Mouse (Mus musculus): Measurements from ENCODE around the gene Iqgap1. TPM values are rescaled to one million over a fixed set of nuclear protein-coding genes. Genes with fewer than 3 reads are reported as not detected.

The Iqgap1 gene
- polyA plus RNA-seq, 1 experiment from 2014 or later, result 52.9 TPM

DNA sequence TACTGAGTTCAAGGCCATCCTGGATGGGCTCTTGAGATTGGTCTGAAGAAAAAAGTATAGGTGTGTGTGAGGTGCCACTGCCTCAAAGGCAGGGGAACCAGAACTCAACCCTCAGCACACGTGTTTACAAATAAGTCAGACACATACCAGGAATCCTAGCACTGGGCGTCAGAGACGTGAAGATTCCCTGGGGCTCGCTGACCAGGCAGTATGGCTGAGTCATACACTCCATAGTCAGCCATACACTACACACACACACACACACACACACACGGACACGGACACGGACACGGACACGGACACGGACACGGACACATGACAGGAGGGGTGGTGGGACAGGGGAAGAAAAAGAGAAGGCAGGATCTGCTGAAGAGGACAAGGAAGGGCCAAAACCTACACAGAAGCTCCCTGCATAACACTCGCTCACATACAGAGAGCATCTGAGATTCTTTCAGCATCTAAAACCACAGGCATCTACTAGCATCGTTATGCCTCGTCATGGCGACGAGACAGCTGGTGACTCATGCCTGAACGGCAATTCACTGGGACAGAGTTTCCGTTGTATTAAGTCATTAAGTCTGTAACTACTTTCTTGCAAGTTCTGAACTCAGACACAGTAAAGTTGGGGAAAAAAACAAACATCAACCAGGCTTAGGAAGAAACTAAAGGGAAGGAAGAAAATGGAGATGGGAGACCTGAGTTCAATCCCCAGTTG lies 2.5 kb upstream of the Iqgap1 start:
- WGBS, result 62% methylated on average over 18 of the region's 18 CpGs
- H3K27me3 ChIP-seq, result no peaks in the 10 kb centered on the region

GRCm38 (mm10) chr7:80823875-80824682 lies 1.7 kb downstream of the Iqgap1 start:
- H3K4me3 ChIP-seq, result no peak overlapping the region
- H3K36me3 ChIP-seq, result no peaks in the 10 kb centered on the region
- H3K27me3 ChIP-seq, result no peaks in the 10 kb centered on the region
- ATAC-seq (ENCODE audit: low FRiP score, low read depth), result no peak
- peak overlapping the region; percentile 22; the same call in 1 of the 2 replicates for H3K27ac ChIP-seq
- H3K4me1 ChIP-seq, result peaks cover 10% of the 10 kb centered on the region
- H3K9ac ChIP-seq, result no peak overlapping the region
- no peak overlapping the region for H3K4me2 ChIP-seq (replicated peaks)
- WGBS, result 57% methylated on average over 11 of the region's 11 CpGs
- H3K9me3 ChIP-seq, result no peaks in the 10 kb centered on the region

More for the DNA sequence above, 2.5 kb upstream of the Iqgap1 start:
- Histone ChIP-seq H3K36me3 (no peaks in the 10 kb centered on the region), H3K9ac (no peak overlapping the region), H3K4me3 (no peak overlapping the region), H3K4me1 (peaks cover 19% of the 10 kb centered on the region), H3K27ac (no peak overlapping the region), H3K9me3 (no peaks in the 10 kb centered on the region), H3K4me2 (replicated peaks) (no peak overlapping the region)
- ATAC-seq (ENCODE audit: low FRiP score, low read depth), result no peak

DNA sequence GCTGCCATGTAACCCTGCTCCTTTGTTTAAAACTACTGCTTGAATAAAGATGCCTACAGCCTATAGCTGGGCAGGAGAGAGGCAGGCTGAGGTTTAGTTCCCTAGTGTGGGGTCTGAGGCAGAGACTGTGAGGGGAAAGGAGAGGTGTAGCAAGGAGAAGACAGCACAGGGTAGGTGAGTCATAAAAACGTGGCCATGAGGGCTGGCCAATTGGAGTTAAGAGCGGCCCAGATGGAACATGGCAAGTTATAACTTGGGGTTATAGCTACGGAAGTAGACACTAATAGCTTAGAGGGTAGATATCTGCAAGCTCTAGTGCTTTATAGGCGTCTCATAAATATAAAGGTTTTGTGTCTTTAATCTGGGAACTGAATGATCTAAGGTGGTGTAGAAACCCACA lies 2.5 kb downstream of the Iqgap1 start:
- H3K9me3 ChIP-seq, result no peaks in the 10 kb centered on the region
- no peak overlapping the region for H3K4me3 ChIP-seq
- no peak for ATAC-seq (ENCODE audit: low FRiP score, low read depth)
- H3K4me1 ChIP-seq, result peaks cover 10% of the 10 kb centered on the region
- H3K9ac ChIP-seq, result no peak overlapping the region
- H3K27ac ChIP-seq, result no peak overlapping the region
- no peaks in the 10 kb centered on the region for H3K27me3 ChIP-seq
- 68% methylated on average over 4 of the region's 4 CpGs for WGBS
- H3K36me3 ChIP-seq, result no peaks in the 10 kb centered on the region
- no peak overlapping the region for H3K4me2 ChIP-seq (replicated peaks)

- no peak overlapping the region for H3K27ac ChIP-seq
- H3K36me3 ChIP-seq, result no peaks in the 10 kb centered on the region
- ATAC-seq (ENCODE audit: low FRiP score, low read depth), result no peak
- H3K4me1 ChIP-seq, result peaks cover 5% of the 10 kb centered on the region
- H3K9me3 ChIP-seq, result no peaks in the 10 kb centered on the region
- H3K27me3 ChIP-seq, result no peaks in the 10 kb centered on the region
- 61% methylated on average over 4 of the region's 4 CpGs for WGBS
- H3K4me3 ChIP-seq, result no peak overlapping the region
- no peak overlapping the region for H3K4me2 ChIP-seq (replicated peaks)
- H3K9ac ChIP-seq, result no peak overlapping the region
Observed at GRCm38 (mm10) chr7:80820838-80821237, 4.9 kb downstream of the Iqgap1 start.

GRCm38 (mm10) chr7:80816641-80817040 lies 9.1 kb downstream of the Iqgap1 start:
- no peaks in the 10 kb centered on the region for H3K27me3 ChIP-seq
- ATAC-seq (ENCODE audit: low FRiP score, low read depth), result no peak
- H3K9me3 ChIP-seq, result no peaks in the 10 kb centered on the region
- WGBS, result 57% methylated on average over 5 of the region's 5 CpGs
- no peak overlapping the region for H3K4me3 ChIP-seq
- H3K4me2 ChIP-seq (replicated peaks), result no peak overlapping the region
- H3K27ac ChIP-seq, result no peak overlapping the region
- no peak overlapping the region for H3K9ac ChIP-seq
- H3K4me1 ChIP-seq, result no peaks in the 10 kb centered on the region
- H3K36me3 ChIP-seq, result no peaks in the 10 kb centered on the region

DNA sequence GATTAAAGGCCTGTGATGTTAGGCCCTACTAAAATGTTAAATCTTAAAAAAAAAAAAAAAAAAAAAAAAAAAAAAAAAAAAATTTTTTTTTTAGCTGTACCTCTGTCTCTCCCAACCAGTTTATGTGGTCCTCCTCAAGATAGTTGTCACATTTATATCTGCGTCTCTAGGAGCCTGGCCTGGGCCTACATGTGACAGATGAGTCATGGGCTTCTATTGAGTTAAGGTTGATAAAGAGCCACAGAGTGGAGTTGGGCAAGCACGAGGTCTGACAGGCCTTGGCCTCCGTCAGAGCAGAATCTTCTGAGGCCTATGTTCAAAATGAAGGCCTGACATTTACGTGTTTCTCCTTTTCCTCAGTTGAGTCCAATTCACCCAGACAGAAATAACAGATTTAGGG lies 12.4 kb downstream of the Iqgap1 start:
- WGBS, result 88% methylated on average over 4 of the region's 4 CpGs
- no peak for ATAC-seq (ENCODE audit: low FRiP score, low read depth)
- Histone ChIP-seq H3K27me3 (no peaks in the 10 kb centered on the region), H3K4me3 (no peak overlapping the region), H3K36me3 (no peaks in the 10 kb centered on the region), H3K27ac (no peak overlapping the region), H3K4me2 (replicated peaks) (no peak overlapping the region), H3K9ac (no peak overlapping the region), H3K4me1 (no peaks in the 10 kb centered on the region), H3K9me3 (no peaks in the 10 kb centered on the region)

DNA sequence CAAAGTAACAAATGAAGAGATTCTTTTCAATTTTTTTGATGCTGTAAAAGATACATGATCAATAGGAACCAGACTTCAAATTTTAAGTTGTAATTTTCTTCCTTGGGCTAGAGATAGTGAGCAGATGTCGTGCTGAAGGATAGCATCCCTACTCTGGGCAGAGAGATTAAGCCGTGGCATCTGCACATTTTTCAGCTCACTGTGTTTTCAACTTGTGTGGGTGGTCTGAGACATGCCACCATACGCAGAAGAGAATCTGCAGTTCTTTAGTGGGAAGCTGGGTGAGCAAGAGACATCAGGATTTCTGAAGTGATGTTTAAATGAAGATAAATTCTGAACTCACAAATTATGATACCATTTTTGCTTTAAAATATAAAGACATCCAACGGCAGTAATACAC lies 19.4 kb downstream of the Iqgap1 start:
- no peak for ATAC-seq (ENCODE audit: low FRiP score, low read depth)
- Histone ChIP-seq H3K4me3 (no peak overlapping the region), H3K27ac (no peak overlapping the region), H3K9me3 (no peaks in the 10 kb centered on the region), H3K4me2 (replicated peaks) (no peak overlapping the region), H3K36me3 (no peaks in the 10 kb centered on the region), H3K4me1 (peaks cover 10% of the 10 kb centered on the region), H3K27me3 (no peaks in the 10 kb centered on the region), H3K9ac (no peak overlapping the region)
- 79% methylated on average over 4 of the region's 4 CpGs for WGBS

DNA sequence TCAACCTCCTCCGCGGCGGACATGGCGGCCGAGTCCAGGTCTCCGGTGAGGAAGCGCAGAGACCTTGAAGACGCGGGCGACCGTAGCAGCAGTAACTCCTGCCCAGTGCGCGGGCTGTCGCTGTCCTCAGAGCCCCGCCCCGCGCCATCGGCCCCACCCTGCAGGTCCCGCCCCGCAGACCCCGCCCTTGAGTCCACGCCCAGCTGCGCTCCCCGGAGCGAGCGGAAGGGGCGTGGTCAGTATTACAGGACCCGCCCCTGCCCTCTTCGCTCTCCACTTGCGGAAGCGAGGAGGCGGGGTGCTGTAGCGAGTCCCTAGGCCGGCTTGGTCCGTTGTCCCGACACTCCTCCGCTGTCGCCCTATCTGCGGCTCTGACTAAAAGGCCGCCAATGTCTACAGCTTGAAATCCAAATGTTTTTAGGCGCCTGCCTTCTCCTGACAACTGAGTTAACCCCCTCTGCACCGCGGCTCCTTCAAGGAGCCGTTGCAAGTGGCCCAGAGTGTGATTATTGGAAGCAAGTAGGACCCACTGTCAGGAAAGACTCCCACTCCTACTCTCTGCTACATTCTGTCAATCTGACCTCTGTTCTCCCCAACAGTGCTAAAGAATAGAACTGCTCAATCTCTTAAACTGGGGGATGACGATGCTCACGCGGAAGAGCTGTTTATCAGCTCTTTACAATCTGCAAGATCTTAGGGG lies 22.5 kb downstream of the Iqgap1 start:
- under 1% methylated on average over 47 of the region's 47 CpGs for WGBS
- Histone ChIP-seq H3K27ac (peak overlapping the region; percentile 73; the same call in 1 of the 2 replicates), H3K9ac (peak overlapping the region; percentile 85), H3K4me1 (peaks cover 10% of the 10 kb centered on the region), H3K36me3 (peaks cover 15% of the 10 kb centered on the region), H3K27me3 (no peaks in the 10 kb centered on the region), H3K4me2 (replicated peaks) (peak overlapping the region; percentile 84), H3K4me3 (peak overlapping the region; percentile 90), H3K9me3 (no peaks in the 10 kb centered on the region)
- ATAC-seq (ENCODE audit: low FRiP score, low read depth), result peak; percentile 97

DNA sequence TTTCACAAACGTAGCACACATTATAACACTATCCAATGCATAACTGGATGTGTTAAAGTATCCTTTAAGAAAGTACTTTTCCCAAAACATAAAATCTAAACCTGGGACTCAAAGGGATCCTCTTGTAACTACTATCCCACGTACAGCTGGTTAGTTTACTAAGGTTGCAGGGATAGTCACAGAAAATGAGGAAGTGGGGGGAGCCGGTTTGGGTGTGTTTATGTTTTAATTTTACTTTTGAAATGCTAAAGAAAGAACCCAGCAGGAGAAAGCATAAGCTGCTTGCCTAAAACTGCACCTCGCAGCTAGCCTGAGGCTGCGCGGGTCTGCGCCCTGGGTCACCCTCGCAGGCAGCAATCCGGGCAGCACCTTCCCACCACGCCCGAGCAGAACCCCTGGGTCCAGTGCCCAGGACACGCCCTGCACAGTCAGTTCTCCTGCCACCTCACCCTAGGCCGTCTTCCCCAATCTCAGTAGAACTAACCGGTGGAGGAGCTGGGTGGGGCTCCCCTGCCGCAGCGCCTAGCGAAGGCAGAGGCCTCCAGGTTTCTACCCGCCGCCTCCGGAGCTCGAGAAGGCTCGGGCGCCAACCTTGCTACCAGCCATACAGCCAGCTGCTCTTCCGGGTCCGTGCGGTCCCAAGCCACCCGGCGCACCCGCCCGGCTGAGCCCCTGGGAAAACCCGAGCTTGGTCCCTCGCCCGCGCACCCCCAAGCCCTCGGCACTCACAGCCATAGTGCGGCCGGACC lies 23.2 kb downstream of the Iqgap1 start:
- Histone ChIP-seq H3K9me3 (no peaks in the 10 kb centered on the region), H3K27ac (peak overlapping the region; percentile 73; the same call in 1 of the 2 replicates), H3K36me3 (peaks cover 19% of the 10 kb centered on the region), H3K27me3 (no peaks in the 10 kb centered on the region), H3K4me3 (peak overlapping the region; percentile 90), H3K4me2 (replicated peaks) (peak overlapping the region; percentile 84), H3K4me1 (peaks cover 10% of the 10 kb centered on the region), H3K9ac (peak overlapping the region; percentile 85)
- peak; percentile 70 for ATAC-seq (ENCODE audit: low FRiP score, low read depth)
- WGBS, result 2% methylated on average over 37 of the region's 37 CpGs

GRCm38 (mm10) chr7:80799307-80799706 lies 26.5 kb downstream of the Iqgap1 start:
- Histone ChIP-seq H3K4me1 (peaks cover 20% of the 10 kb centered on the region), H3K9me3 (no peaks in the 10 kb centered on the region), H3K27ac (no peak overlapping the region), H3K36me3 (peaks cover 35% of the 10 kb centered on the region), H3K27me3 (no peaks in the 10 kb centered on the region), H3K4me3 (no peak overlapping the region), H3K4me2 (replicated peaks) (no peak overlapping the region), H3K9ac (no peak overlapping the region)
- WGBS, result 84% methylated on average over 5 of the region's 5 CpGs
- ATAC-seq (ENCODE audit: low FRiP score, low read depth), result no peak

- 73% methylated on average over 15 of the region's 15 CpGs for WGBS
- no peak overlapping the region for H3K4me2 ChIP-seq (replicated peaks)
- H3K4me1 ChIP-seq, result peaks cover 17% of the 10 kb centered on the region
- peaks cover 41% of the 10 kb centered on the region for H3K36me3 ChIP-seq
- H3K27ac ChIP-seq, result no peak overlapping the region
- H3K4me3 ChIP-seq, result no peak overlapping the region
- H3K27me3 ChIP-seq, result no peaks in the 10 kb centered on the region
- 0 out of 2 replicates have a peak, but pooled peaks cover 5% of the 10 kb centered on the region for H3K9me3 ChIP-seq
- H3K9ac ChIP-seq, result no peak overlapping the region
- ATAC-seq (ENCODE audit: low FRiP score, low read depth), result no peak
Observed at GRCm38 (mm10) chr7:80796805-80797567, 28.8 kb downstream of the Iqgap1 start.

All from limb, embryonic 13.5 days (tissue).